Mouse (Mus musculus) megakaryocyte-erythroid progenitor cell, adult 5-6 weeks (primary cell): ENCODE data around the gene Shc4. TPM values are rescaled to one million over a fixed set of nuclear protein-coding genes. Genes with fewer than 3 reads are reported as not detected.

Experiments used
- ATAC-seq: replicated peaks from 2 replicates; pipeline ENCODE4 v1.8.0; 2016; ENCODE audit warnings: mild to moderate bottlenecking, inconsistent platforms; ENCODE audit not compliant: severe bottlenecking, poor library complexity, low FRiP score, low TSS enrichment
- total RNA-seq, 2 experiments: library from RNA; stranded (forward) in 1 of 2; stranded (reverse) in 1 of 2; fragments of 200-1000, 215-1000 nt in 1 of 2; fragments of >200 nt in 1 of 2; fragmentation: Nextera tagmentation in 1 of 2; gene quantifications; 2 replicates each; pipeline ENCODE4 v1.2.3; 2014 to 2017

Shc4 gene
- total RNA-seq, 2 experiments from 2014 or later = 0.98 to 1.2 TPM

DNA sequence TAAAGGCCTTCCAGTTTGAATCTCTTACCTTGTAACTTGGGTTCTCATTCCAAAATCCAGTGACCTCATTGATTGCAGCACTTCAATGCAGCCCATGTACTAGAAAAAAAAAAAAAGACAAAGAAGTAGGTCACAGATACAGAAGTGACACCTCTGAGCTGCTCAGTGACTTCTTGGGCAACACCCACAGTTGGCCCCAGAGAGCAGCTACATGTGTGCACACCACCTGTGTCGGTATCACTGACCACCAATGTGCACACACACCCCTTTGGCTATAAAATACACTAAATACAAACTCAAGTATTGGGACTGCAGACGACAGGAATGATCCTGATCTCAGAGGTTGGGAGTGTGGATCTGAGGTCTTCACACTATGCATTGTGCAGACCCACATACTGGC lies 29.1 kb downstream of the Shc4 start:
- no peak for ATAC-seq

DNA sequence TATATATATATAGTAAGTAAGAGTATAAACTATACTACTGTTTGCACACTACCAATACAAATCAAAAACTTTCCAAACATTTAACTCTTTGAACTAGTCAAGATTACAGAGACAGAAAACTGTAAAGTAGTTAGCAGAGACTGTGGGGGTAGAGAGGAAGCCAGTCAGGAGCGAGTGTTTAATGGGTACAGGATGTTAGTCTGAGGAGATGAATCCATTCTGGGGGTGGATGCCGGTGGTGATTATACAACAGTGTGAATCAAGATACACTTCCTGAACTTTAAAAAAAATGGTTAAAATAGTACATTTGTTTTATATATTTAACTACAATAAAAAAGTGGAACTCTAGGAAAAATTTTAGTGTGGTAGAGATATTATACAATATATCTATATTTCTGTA lies 31.9 kb downstream of the Shc4 start:
- no peak for ATAC-seq

DNA sequence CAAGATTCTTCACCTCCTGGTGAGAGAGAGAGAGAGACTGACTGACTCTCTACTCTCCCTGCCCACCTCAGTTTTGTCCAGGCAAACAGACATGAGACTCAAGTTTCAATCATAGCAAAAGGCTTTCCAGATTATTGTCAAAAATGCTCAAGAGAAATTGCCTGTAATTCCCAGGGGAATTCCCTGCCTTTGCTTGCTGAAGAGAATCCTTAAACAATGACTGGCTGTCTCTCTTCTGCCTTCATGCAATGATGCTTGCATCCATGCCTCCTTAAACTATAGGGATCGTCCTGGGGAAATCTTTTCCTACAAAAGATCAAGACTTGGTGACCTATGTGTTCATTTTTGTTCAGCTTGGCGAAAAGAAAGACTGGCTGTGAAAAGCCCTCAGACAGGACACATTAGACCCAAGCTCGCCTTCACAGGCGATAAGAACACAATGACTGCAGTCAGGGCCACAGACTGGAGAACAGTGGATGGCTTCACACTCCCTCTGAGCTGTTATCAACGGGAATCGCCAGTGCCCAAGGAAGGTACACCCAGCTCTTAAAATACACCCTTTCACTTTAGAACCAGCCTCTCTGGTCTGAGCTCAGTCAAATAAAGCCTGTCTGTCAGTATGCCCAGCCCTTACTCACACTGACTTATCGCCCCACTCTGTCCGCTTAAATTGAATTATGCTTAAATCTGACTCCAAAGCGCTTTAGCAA lies 38.4 kb downstream of the Shc4 start:
- ATAC-seq = no peak

DNA sequence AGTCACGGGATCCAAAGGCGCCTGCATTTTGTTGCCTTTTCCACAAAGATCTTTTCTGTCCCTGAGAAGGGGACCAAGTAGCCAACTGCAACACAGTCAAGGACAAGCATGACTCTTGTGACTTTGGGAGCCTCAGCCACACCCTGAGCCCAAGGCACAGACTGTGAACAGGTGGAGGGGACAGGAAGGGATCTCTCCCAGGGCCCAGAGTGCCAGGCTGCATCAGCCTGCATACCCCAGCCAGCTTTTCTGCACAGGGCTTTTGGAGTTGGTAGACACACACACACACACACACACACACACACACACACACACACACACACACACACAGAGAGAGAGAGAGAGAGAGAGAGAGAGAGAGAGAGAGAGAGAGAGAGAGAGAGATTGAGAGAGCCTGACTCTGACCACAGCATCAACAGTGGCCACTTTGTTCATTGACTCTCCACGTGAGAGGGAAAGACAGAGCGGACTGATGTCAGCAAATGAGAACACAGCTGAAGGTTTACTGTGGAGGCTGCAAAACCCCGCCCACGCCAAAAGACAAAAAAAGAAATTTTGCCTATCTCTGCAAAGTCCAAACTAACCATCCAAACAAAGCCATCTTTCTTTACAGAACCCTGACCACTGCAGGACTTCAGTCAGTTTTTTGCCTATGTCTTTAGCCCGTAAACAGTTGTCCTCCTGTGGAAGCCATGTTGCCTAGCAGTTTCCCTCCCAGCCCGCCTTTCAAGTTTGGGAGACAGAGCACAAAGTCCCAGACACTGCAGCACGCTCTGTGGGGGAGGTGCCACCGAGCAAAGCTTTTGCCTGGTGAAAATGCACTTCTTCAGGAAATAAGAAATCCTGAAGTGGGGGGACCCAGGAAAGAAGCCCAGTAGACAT lies 39.1 kb downstream of the Shc4 start:
- ATAC-seq = no peak

DNA sequence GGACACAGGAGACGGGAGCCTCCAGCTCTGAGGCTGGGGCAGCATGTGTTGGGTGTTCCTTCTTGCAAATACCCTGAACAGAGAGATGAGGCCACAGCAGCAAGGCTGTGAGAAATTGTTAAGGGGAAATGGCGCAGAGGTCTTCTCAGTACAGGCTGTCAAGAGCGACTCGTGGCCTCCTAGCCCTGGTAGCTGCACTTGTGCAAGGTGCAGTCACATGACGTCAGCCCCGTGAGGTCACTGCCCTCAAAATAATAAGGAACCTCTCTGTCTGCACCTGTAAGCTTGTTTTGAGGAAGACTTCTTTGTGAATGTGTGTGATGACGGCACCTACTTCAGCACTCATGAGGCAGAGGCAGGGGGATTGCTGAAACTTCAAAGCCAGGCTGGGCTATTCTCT lies 40.1 kb downstream of the Shc4 start:
- ATAC-seq = 0 out of 2 replicates have a peak, but pooled peaks have one; percentile 26

DNA sequence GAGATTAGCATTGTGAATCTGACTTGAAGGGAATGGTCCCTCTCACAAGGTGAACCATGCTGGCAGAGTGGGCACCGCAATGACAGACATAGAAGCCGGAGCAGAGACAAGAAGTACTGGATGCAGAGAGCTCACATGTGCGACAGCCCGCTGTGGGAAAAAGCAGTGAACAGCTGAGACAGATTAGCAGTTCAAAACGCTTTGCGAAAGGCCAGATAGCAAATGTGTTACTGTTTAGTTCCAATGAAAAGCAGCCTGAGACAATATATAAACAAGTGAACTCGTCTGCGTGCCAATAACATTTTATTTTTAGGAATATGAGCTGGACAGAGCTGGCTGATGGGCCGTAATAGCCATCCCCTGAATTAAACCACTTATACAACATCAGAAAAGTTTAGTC lies 42.1 kb downstream of the Shc4 start:
- no peak for ATAC-seq

DNA sequence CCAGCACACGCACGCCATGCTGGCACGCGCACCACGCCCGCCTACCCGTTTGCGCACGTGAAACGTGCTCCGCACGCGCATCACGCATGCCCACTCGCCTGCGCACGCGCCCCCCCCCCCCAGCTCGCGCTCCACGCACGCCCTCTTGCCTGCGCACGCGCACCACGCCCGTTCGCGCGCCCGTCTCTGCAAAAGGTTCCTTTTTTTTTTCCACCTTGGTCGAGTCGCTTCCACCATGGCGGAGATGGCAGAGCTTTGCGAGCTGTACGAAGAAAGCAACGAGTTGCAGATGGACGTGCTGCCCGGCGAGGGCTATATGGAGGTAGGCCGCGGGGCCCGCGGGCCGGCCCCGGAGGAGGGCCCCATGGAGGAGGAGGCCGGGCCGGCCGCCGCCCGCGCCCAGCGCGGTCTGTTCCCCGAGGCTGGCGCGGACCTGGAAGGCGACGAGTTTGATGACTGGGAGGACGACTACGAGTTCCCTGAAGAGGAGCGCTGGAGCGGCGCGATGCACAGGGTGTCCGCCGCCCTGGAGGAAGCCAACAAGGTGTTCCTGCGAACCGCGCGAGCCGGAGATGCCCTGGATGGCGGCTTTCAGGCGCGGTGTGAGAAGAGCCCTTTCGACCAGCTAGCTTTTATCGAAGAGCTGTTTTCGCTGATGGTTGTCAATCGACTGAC lies 50.9 kb downstream of the Shc4 start, which contains the start of gene Eid1:
Eid1 (plus strand) TSS at position 139 of the 675 bp plus-strand sequence.
- ATAC-seq = peak; percentile 76

DNA sequence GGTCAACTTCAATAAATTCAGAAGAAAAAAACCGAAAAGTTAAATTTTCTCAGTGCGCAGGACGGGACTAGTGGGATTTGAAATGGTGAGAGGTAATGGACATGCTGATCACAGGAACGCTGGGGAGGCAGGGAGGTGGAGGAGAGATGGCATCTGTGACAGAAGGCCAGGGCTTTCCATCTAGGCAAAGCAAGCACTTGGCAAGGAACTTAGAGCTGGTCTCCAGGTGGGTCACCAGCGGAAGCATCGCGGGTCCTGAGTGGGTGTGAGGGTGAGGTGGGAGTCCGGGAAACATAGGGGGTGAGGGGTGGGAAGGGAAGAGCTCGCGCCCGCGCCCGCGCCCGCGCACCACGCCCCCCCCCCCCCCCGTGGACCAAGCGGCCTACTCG lies 51.4 kb downstream of the Shc4 start:
- ATAC-seq = no peak

DNA sequence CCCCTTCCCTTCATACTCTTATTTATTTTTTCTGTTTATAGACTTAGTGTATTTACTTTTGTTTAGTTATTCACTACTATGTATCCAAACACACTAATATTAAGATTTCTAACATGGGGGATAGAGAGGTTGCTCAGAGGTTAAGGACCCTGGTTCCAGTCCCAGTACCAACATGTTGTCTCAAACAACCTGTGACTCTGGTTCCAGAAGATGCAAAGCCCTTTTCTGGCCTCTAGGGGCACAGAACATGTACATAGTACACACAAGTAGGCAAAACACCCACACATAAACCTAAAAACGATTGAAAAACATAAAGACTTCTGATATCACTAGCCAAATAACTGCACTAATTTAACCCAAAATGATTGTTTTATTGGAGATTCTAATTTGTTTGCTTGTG lies 53.1 kb downstream of the Shc4 start:
- no peak for ATAC-seq

DNA sequence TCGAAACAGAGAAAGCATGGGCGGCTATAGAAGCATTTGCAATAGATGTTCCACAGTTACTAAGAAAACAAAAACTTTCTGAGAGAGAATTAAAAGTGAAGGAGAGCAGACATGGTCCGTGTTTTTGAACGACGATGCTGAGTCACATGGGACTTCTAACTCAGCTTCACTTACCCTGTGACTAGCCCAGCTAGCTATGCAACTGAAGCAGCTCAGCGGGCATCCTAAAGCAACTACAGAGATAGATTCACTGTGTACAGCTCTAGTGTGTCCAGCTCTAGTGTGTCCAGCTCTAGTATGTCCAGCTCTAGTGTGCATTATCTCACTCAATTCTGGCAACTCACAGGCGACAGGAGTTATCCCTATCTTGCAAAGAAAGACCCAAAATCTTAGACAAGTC lies 56.2 kb downstream of the Shc4 start:
- no peak for ATAC-seq

DNA sequence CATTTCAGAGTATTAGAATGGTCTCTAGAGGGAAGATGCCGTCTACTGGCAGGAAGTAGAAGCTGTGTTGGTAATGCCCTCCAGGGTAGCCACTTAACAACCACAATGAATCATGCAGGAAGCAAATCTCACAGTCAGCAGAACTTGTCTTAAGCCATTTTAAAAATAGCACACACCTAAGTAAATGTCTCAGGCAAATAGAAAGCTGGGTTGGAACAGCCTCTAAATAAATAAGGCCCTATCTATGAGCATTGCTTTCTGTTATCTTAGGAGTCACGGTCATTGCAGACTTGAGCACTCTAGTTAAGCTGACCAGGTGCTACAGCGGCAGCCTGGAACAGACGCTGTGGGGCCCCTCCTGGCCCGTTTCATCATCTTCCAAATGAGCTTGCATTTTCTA lies 56.8 kb downstream of the Shc4 start:
- peak; percentile 55 for ATAC-seq

DNA sequence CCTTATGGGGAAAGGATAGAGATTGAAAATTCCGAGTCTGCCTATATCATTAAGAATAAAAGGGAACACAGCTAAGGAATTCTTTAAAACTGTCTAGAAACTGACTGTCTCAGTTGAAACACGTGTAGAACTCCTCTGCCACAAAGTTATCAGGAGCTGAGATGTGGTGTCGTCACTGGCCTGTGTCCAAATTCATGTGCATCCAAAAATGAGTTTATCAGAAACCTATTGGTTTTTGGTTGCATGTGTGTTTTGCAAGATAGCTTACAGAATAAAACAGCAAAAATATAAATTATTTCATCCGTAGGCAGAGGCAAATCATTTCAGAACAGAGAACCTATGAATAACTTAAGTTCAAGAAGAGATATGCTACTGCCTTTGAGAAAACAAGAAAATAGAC lies 57.3 kb downstream of the Shc4 start:
- peak; percentile 68 for ATAC-seq

DNA sequence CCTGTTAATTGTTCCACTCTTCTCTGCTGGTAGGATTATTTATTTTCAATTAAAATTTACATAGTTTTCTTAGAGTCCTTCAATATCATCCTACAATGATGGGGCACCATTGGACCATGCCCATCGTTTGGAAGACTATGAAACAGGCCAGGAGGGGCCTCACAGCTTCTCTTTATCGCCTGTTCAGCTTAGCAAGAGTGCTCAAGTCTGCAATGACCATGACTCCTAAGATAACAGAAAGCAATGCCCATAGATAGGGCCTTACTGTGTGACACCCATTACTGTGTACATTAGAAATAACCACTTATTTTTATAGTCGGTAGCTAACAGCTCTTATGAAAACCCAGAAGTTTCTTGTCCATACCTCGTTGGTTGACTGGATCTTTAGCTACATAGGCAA lies 58.0 kb downstream of the Shc4 start:
- ATAC-seq = peak; percentile 49

DNA sequence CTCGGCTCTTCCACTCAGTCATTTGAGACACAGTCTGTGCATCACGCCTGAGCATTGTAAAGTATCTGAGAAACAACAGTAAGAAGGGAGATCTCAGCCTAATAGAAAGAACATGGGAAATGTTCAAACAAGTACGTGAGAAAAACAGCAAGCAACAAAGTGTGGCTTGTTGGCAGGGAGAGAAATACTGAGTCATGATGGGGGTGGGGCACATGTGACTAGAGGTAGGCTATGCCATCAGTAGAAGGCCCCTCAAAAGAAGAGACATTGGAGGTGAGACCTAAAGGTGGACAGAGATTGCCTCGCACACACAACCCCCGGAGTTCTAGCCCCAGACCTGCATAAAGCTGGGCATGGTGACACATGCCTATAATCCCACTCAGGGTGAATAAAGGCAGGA lies 58.7 kb downstream of the Shc4 start:
- ATAC-seq = no peak

DNA sequence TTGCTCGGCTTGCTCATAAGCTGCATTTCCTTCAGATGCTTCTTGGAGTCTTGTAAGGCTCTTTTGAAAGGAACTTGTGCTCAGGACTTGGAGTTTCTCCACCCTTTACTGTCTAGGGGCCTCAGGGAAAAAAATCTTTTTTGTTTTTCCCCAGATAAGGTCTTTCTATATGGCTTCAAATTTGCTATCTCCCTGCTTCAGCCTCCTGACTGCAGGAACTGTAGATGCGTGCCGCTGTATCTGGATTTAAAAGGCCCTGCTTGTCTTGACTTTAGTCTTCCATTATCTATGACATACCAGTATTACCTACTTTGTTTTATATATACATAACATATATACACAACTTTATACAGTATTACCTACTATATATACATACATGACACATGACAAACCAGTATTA lies 61.4 kb downstream of the Shc4 start:
- no peak for ATAC-seq

DNA sequence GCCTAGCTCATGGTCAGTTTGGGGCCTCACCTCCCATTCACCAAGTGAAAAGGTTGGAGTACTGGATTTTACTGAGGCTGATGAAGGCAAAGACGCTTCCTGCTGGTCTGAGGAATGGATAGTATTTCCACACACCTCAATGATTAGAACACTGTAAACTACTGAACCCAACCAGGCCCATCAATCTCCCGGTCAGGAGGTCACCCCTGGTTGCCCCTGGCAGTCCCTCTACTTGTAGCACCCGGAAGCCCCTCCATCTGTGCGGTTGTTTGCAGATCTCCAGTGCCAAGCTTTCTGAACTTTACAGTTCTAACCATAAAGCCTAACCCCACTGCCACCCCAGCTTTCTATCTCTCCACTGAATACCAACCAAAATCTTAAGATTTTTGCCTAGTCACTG lies 62.8 kb downstream of the Shc4 start:
- ATAC-seq = no peak

DNA sequence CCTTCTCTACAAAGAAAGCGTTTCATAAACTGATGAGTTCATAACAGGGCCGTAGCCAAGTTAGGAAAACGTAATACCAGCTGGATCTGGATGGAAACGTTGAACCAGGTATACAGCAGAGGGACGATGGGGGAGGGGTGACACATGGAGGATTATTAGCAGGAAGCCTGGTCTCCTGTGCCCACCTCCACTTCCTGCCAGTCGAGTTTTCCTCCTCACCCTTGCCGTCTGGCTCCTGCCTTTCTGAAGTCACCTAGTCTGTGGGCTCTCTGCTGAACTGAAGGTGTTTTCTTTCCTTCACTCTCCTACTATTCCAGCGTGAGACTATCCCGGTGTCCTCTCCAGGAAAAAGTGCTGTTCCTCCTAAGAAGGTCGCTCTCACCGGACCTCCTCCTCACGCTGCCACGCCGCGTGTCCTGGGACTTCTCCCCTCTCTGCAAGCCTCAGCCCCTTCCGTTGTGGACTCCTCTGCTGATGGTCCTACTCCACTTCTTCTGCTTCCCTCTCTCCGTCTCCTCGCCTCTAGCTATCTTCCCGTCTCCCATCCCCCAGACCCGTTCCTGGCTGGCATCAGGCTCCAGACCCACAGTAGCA lies 63.3 kb downstream of the Shc4 start:
- no peak for ATAC-seq

DNA sequence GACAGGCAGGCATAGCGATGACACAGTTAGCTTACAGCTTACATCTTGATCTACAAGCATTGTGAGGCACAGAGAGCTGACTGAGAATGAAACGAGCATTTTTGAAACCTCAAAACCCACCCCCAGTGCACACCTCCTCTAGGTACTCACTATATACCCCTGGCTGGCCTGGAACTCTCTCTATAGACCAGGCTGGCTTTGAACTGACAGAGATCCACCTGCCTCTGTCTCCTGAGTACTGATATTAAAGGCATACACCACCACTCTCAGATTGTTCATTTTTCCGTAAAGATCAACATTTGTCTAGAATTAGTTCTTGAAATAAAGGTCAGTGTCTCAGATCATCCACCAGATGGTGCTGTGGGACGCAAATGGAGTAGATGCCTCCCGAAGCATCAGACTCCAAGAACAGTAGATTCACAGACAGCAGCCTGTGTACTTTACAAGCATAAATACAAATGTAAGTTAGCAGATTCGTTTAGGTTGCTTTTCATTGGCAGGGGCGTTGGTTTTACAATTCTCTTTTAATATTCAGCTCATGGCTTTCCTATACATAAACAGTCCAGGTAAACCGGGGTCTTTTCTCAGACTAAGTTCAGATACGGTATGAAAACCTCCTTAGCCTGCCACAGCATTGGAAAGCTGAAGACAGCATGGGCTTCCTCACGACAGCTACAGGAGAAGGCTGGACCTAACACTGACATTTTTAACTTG lies 64.0 kb downstream of the Shc4 start:
- peak; percentile 85 for ATAC-seq

DNA sequence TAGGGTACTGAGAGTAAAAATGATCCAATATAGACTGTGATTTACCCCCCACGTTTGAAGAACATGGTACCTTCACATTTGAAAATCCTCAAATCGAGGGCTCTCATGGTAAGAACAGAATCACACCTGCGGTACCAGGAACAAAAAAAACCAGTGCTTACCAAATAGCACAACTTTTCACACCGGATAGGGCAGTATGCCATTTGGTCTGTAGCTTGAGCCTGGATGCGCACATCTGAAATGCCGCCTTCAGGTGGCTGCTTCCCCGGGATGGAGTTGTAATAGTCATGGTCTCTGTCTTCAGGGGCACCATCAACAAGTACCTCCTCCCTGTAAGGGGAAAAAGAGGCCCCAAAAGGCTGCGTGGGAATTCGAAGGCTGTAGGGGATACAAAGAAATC lies 68.6 kb downstream of the Shc4 start:
- no peak for ATAC-seq
